Mouse (Mus musculus) kidney, embryonic 14.5 days (tissue): ENCODE results near the gene Zdhhc18. TPM values are rescaled to one million over a fixed set of nuclear protein-coding genes. Genes with fewer than 3 reads are reported as not detected.

Source experiments
- ATAC-seq: fragments of 200-750 bp; cut with Nextera tagmentation; 2 replicates; pipeline ENCODE4 v1.8.0; 2017; ENCODE audit warnings: moderate number of reproducible peaks, mild to moderate bottlenecking, moderate TSS enrichment, moderate library complexity; ENCODE audit not compliant: low FRiP score, low TSS enrichment
- H3K27ac ChIP-seq: fragments of 300-500 bp; sonication (generic); 2 replicates; pipeline ENCODE4 v1.5.1; 2014; ENCODE audit warnings: low read depth, mild to moderate bottlenecking, low read length, moderate library complexity, mixed read lengths
- H3K27me3 ChIP-seq: fragments of 300-500 bp; sonication (generic); 2 replicates; pipeline ENCODE4 v1.6.1; 2014; ENCODE audit warnings: mild to moderate bottlenecking, low read length; ENCODE audit not compliant: control insufficient read depth, insufficient read depth
- H3K36me3 ChIP-seq: fragments of 300-500 bp; sonication (generic); 2 replicates; pipeline ENCODE4 v1.6.1; 2014; ENCODE audit warnings: low read length, mixed read lengths; ENCODE audit not compliant: control insufficient read depth, insufficient read depth
- H3K4me1 ChIP-seq: fragments of 300-500 bp; sonication (generic); 2 replicates; pipeline ENCODE4 v1.6.1; 2014; ENCODE audit warnings: low read length, mixed read lengths; ENCODE audit not compliant: control insufficient read depth, insufficient read depth
- H3K4me2 ChIP-seq: fragments of 300-500 bp; sonication (generic); replicated peaks from 2 replicates; pipeline ENCODE4 v1.6.1; 2014; ENCODE audit warnings: low read depth, mild to moderate bottlenecking, low read length
- H3K4me3 ChIP-seq: fragments of 300-500 bp; sonication (generic); 2 replicates; pipeline ENCODE4 v1.5.1; 2014; ENCODE audit warnings: mild to moderate bottlenecking, low read length
- H3K9ac ChIP-seq: fragments of 300-500 bp; sonication (generic); 2 replicates; pipeline ENCODE4 v1.6.1; 2014; ENCODE audit warnings: low read depth, mild to moderate bottlenecking, low read length, moderate library complexity
- H3K9me3 ChIP-seq: fragments of 300-500 bp; sonication (generic); 2 replicates; pipeline ENCODE4 v1.6.1; 2016; ENCODE audit warnings: low read length; ENCODE audit not compliant: control insufficient read depth
- WGBS: fragments of 180-500 bp; shearing (Covaris S2); extraction: QIAGEN DNeasy Blood & Tissue Kit; methylation state at CpG from one replicate; pipeline ENCODE4 v1.1.7; 2014; 5-methylcytosine and 5-hydroxymethylcytosine counted together
- polyA plus RNA-seq: library from polyadenylated mRNA; unstranded; fragments of >200 nt; fragmentation: Nextera tagmentation; extraction: Ambion mirVana; gene quantifications from 2 replicates; pipeline ENCODE4 v1.2.1, GENCODE M21; 2014

Gene Zdhhc18
- polyA plus RNA-seq, 1 experiment from 2014 or later: 3.0 TPM

DNA sequence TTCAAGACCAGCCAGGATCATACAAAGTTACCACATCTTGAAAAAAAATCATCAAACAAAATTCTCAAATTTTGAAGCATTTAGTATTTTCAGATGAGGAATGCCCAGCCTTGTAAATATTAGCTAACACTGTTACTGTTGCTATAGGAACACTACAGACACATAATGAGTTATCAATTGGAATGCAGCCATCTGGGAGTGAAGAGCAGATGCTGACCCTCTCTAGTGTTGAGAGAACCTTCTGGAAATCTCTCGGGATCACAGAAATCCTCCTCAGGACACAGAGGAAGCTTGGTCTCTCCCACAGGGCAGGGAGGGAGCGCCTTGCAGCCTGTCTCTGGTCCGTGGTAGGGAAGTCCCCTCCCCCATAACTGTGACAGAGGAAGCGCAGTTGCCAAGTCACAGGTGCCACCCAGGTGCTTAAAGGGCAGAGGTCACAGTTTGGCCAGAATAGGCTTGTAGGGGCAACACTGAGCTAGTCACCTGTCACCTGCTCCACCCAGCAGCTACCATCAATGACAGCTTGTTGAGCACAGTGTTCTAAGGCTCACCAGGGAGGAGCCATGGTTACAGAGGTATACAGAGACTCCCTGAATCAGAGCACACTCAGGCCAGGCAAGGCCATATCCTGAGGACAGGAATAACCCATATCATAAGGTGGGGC is 30.3 kb downstream of the Zdhhc18 start:
- Histone ChIP-seq H3K9me3 (no peaks in the 10 kb centered on the region), H3K27me3 (no peaks in the 10 kb centered on the region), H3K4me2 (no peak overlapping the region), H3K4me1 (no peaks in the 10 kb centered on the region), H3K9ac (no peak overlapping the region), H3K36me3 (peaks cover 18% of the 10 kb centered on the region; the same call in 1 of the 2 replicates), H3K4me3 (no peak overlapping the region), H3K27ac (no peak overlapping the region)
- WGBS: 74% methylated on average over 4 of the region's 4 CpGs
- no peak for ATAC-seq

- no peaks in the 10 kb centered on the region for H3K9me3 ChIP-seq
- H3K9ac ChIP-seq: no peak overlapping the region
- no peak for ATAC-seq
- no peaks in the 10 kb centered on the region for H3K27me3 ChIP-seq
- 89% methylated on average over 11 of the region's 11 CpGs for WGBS
- peaks cover 27% of the 10 kb centered on the region; the same call in 1 of the 2 replicates for H3K36me3 ChIP-seq
- no peak overlapping the region for H3K27ac ChIP-seq
- H3K4me2 ChIP-seq: no peak overlapping the region
- no peak overlapping the region for H3K4me3 ChIP-seq
- H3K4me1 ChIP-seq: no peaks in the 10 kb centered on the region
Measured at GRCm38 (mm10) chr4:133617936-133618335, 32.0 kb downstream of the Zdhhc18 start.

GRCm38 (mm10) chr4:133615416-133615815 is 34.5 kb downstream of the Zdhhc18 start:
- H3K4me2 ChIP-seq: no peak overlapping the region
- no peak overlapping the region for H3K4me3 ChIP-seq
- H3K27me3 ChIP-seq: no peaks in the 10 kb centered on the region
- H3K9me3 ChIP-seq: peaks cover 3% of the 10 kb centered on the region; the same call in 1 of the 2 replicates
- H3K4me1 ChIP-seq: no peaks in the 10 kb centered on the region
- peaks cover 32% of the 10 kb centered on the region for H3K36me3 ChIP-seq
- no peak overlapping the region for H3K9ac ChIP-seq
- no peak for ATAC-seq
- no peak overlapping the region for H3K27ac ChIP-seq
- 75% methylated on average over 10 of the region's 10 CpGs for WGBS

GRCm38 (mm10) chr4:133614274-133614761 is 35.6 kb downstream of the Zdhhc18 start:
- WGBS: 93% methylated on average over 8 of the region's 8 CpGs
- Histone ChIP-seq H3K27ac (no peak overlapping the region), H3K36me3 (peaks cover 29% of the 10 kb centered on the region), H3K4me2 (no peak overlapping the region), H3K4me3 (no peak overlapping the region), H3K27me3 (no peaks in the 10 kb centered on the region), H3K9me3 (peaks cover 3% of the 10 kb centered on the region; the same call in 1 of the 2 replicates), H3K9ac (no peak overlapping the region), H3K4me1 (no peaks in the 10 kb centered on the region)
- no peak for ATAC-seq

- Histone ChIP-seq H3K9me3 (peaks cover 3% of the 10 kb centered on the region; the same call in 1 of the 2 replicates), H3K9ac (no peak overlapping the region), H3K27me3 (no peaks in the 10 kb centered on the region), H3K4me3 (no peak overlapping the region), H3K4me1 (no peaks in the 10 kb centered on the region), H3K27ac (no peak overlapping the region), H3K4me2 (no peak overlapping the region), H3K36me3 (peaks cover 30% of the 10 kb centered on the region)
- ATAC-seq: no peak
- WGBS: 80% methylated on average over 4 of the region's 4 CpGs
Measured at GRCm38 (mm10) chr4:133613867-133614266, 36.1 kb downstream of the Zdhhc18 start.

- Histone ChIP-seq H3K4me1 (no peaks in the 10 kb centered on the region), H3K4me2 (no peak overlapping the region), H3K9me3 (peaks cover 3% of the 10 kb centered on the region; the same call in 1 of the 2 replicates), H3K27ac (no peak overlapping the region), H3K27me3 (no peaks in the 10 kb centered on the region), H3K4me3 (no peak overlapping the region), H3K36me3 (peaks cover 38% of the 10 kb centered on the region), H3K9ac (no peak overlapping the region)
- 95% methylated on average over 8 of the region's 8 CpGs for WGBS
- no peak for ATAC-seq
Measured at GRCm38 (mm10) chr4:133613026-133613425, 36.9 kb downstream of the Zdhhc18 start.

DNA sequence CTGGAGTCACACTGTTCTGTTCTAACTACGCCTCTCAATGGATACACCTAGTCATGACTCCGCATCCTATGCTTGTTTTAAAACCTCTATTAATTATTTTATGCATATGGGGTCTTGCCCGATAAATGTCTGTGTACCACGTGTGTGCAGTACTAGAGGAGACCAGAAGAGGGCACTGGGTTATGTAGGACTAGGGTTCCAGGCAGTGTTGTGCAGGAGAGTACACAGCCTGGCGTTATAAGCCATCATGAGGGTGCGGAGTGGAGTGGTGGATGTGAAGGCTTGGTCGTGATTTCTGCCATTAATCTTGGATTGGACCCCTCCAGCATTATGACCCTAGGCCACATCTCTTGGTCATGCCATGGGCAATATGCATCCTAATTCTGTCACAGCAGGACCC is 37.5 kb downstream of the Zdhhc18 start:
- 95% methylated on average over 7 of the region's 7 CpGs for WGBS
- no peak overlapping the region for H3K4me3 ChIP-seq
- H3K27me3 ChIP-seq: no peaks in the 10 kb centered on the region
- no peak overlapping the region for H3K9ac ChIP-seq
- peaks cover 36% of the 10 kb centered on the region for H3K36me3 ChIP-seq
- H3K4me2 ChIP-seq: no peak overlapping the region
- no peak overlapping the region for H3K27ac ChIP-seq
- peaks cover 3% of the 10 kb centered on the region; the same call in 1 of the 2 replicates for H3K9me3 ChIP-seq
- ATAC-seq: no peak
- H3K4me1 ChIP-seq: no peaks in the 10 kb centered on the region

DNA sequence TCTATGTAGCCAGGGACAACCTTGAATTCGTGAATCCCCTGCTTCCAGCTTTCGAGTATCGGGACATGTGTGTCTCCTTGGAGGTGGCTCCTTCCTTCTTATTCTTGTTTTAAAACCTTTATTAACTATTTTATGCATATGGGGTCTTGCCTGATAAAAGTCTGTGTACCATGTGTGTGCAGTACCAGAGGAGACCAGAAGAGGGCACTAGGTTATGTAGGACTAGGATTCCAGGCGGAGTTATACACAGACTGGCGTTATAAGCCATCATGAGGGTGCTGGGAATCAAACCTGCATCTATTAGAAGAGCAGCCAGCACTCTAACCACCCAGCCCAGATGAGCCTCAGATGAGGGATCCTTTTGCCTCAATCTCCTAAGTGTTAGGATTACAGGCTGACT is 38.1 kb downstream of the Zdhhc18 start:
- Histone ChIP-seq H3K27me3 (no peaks in the 10 kb centered on the region), H3K9ac (no peak overlapping the region), H3K4me1 (no peaks in the 10 kb centered on the region), H3K9me3 (peaks cover 3% of the 10 kb centered on the region; the same call in 1 of the 2 replicates), H3K4me2 (no peak overlapping the region), H3K27ac (no peak overlapping the region), H3K4me3 (no peak overlapping the region), H3K36me3 (peaks cover 36% of the 10 kb centered on the region)
- ATAC-seq: no peak
- WGBS: 96% methylated on average over 5 of the region's 5 CpGs

- Histone ChIP-seq H3K9ac (no peak overlapping the region), H3K4me3 (no peak overlapping the region), H3K36me3 (peaks cover 34% of the 10 kb centered on the region), H3K27ac (no peak overlapping the region), H3K4me2 (no peak overlapping the region), H3K4me1 (0 out of 2 replicates have a peak, but pooled peaks cover 3% of the 10 kb centered on the region), H3K27me3 (no peaks in the 10 kb centered on the region), H3K9me3 (peaks cover 3% of the 10 kb centered on the region; the same call in 1 of the 2 replicates)
- 16% methylated on average over 6 of the region's 6 CpGs for WGBS
- peak; percentile 61 for ATAC-seq
Measured at GRCm38 (mm10) chr4:133609719-133610118, 40.2 kb downstream of the Zdhhc18 start.
